15 mouse cellular contexts compared by ENCODE assay signal in the genomic region with DNA sequence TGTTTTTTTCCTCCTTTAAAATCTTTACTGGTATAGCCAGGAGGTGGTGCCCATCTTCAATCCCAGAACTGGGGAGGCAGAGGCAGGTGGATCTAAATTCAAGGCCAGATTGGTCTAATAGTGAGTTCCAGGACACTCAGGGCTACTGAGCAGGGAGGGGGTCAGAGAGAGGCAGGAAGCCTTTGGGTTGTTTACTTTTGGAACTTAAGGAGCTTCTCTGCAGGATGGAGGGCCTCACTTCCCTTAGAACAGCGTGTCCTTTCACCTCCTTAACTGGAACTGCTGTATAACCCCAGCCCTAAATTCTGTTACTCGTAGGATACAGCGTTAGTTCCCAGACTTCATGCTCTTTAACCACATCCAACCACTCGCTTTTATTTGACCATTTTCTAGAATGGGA.
"Had no signal": no experiment of that assay in that cellular context is flagged by ENCODE, and none has a peak within 500 bp of the region (broad histone marks: within the 10 kb centered on the region; RNA-seq: fewer than 3 reads in every experiment).

No protein-coding gene starts in this region.

- H3K36me3 ChIP-seq: limb, embryonic 13.5 days; lung, embryonic 15.5 days; midbrain, embryonic 12.5 days; neural tube, embryonic 13.5 days had no signal

- H3K4me1 ChIP-seq: limb, embryonic 13.5 days; lung, embryonic 15.5 days; midbrain, embryonic 12.5 days; neural tube, embryonic 13.5 days had no signal

- DNase-seq: kidney, adult 11 months; kidney, adult 9 months; kidney, postnatal 14 days; left cerebral cortex, postnatal 4 days; retina, postnatal 1 day; right cerebral cortex, postnatal 4 days; spleen, adult 18-20 months; thymus, adult 18-20 months; thymus, postnatal 14 days had no signal

- H3K9ac ChIP-seq: limb, embryonic 13.5 days; liver, embryonic 14.5 days; lung, embryonic 15.5 days; midbrain, embryonic 12.5 days; neural tube, embryonic 13.5 days had no signal

- H3K4me3 ChIP-seq: limb, embryonic 13.5 days; lung, embryonic 15.5 days; midbrain, embryonic 12.5 days; neural tube, embryonic 13.5 days had no signal

- H3K9me3 ChIP-seq: lung, embryonic 15.5 days; midbrain, embryonic 12.5 days; neural tube, embryonic 13.5 days had no signal

- H3K4me2 ChIP-seq: limb, embryonic 13.5 days; lung, embryonic 15.5 days; midbrain, embryonic 12.5 days; neural tube, embryonic 13.5 days had no signal

- H3K27ac ChIP-seq: limb, embryonic 13.5 days; liver, embryonic 14.5 days; lung, embryonic 15.5 days; midbrain, embryonic 12.5 days; neural tube, embryonic 13.5 days had no signal

- ATAC-seq: midbrain, embryonic 16.5 days had no signal

- H3K27me3 ChIP-seq: limb, embryonic 13.5 days; lung, embryonic 15.5 days; midbrain, embryonic 12.5 days; neural tube, embryonic 13.5 days had no signal
